Mouse (Mus musculus) lung, adult 10 weeks (tissue): ENCODE measurements around the gene Emc3. TPM values are rescaled to one million over a fixed set of nuclear protein-coding genes. Genes with fewer than 3 reads are reported as not detected.

Experiments
- polyA plus RNA-seq: library from polyadenylated mRNA; stranded (reverse); fragments of 350-450 nt; fragmentation: Illumina TruSeq; extraction: RNeasy Lipid Tissue Mini Kit (QIAGEN cat#74804); gene quantifications from one replicate; pipeline ENCODE4 v1.2.3, GENCODE M21; 2014; ENCODE audit warnings: low read depth, low replicate concordance; ENCODE audit not compliant: insufficient read depth

The Emc3 gene
- polyA plus RNA-seq = 62.9 TPM

GRCm38 (mm10) chr6:113530932-113531839 is at the start of gene Emc3, which contains the start of gene Fancd2:
Gene Emc3 (minus strand): TSS chr6:113531652.
Gene Fancd2 (plus strand): TSS chr6:113531682.

GRCm38 (mm10) chr6:113501388-113502084 is 29.9 kb downstream of the Emc3 start, which contains the start of gene Prrt3:
Gene Prrt3 (minus strand): TSS chr6:113501931.

GRCm38 (mm10) chr6:113483100-113483615 is 48.3 kb downstream of the Emc3 start, which contains the start of gene Creld1:
Gene Creld1 (plus strand): TSS chr6:113483297.

GRCm38 (mm10) chr6:113471297-113471936 is 60.0 kb downstream of the Emc3 start, which contains the start of gene Il17rc:
Gene Il17rc (plus strand): TSS chr6:113471427.

Other genes with a start within 250 kb of the Emc3 start
- not detected for gene Cpne9, start 249.3 kb downstream of the Emc3 start, polyA plus RNA-seq
- gene Brpf1, start 224.5 kb downstream of the Emc3 start, polyA plus RNA-seq = 9.6 TPM
- gene Ogg1, start 204.7 kb downstream of the Emc3 start, polyA plus RNA-seq = 11.0 TPM
- 84.4 TPM for gene Camk1, start 187.7 kb downstream of the Emc3 start, polyA plus RNA-seq
- 24.5 TPM for gene Tada3, start 153.8 kb downstream of the Emc3 start, polyA plus RNA-seq
- gene Arpc4, start 153.5 kb downstream of the Emc3 start, polyA plus RNA-seq = 168 TPM
- gene Ttll3, start 142.4 kb downstream of the Emc3 start, polyA plus RNA-seq = 6.7 TPM
- 9.6 TPM for gene Rpusd3, start 112.3 kb downstream of the Emc3 start, polyA plus RNA-seq
- gene Cidec, start 95.9 kb downstream of the Emc3 start, polyA plus RNA-seq = 63.1 TPM
- 38.2 TPM for gene Jagn1, start 89.1 kb downstream of the Emc3 start, polyA plus RNA-seq
- gene Il17re, start 73.2 kb downstream of the Emc3 start, polyA plus RNA-seq = 8.9 TPM
- 27.3 TPM for gene Il17rc, start 60.2 kb downstream of the Emc3 start, polyA plus RNA-seq
- gene Creld1, start 48.4 kb downstream of the Emc3 start, polyA plus RNA-seq = 27.6 TPM
- not detected for gene Prrt3, start 29.7 kb downstream of the Emc3 start, polyA plus RNA-seq
- gene Fancd2, start within 50 bp of the Emc3 start, polyA plus RNA-seq = 0.34 TPM
- gene Fancd2os, start 69.1 kb upstream of the Emc3 start, polyA plus RNA-seq = not detected
- gene Brk1, start 73.1 kb upstream of the Emc3 start, polyA plus RNA-seq = 208 TPM
- 16.4 TPM for gene Vhl, start 92.3 kb upstream of the Emc3 start, polyA plus RNA-seq
- 28.6 TPM for gene Irak2, start 106.8 kb upstream of the Emc3 start, polyA plus RNA-seq
- gene Tatdn2, start 165.4 kb upstream of the Emc3 start, polyA plus RNA-seq = 19.1 TPM
- gene Ghrl, start 188.2 kb upstream of the Emc3 start, polyA plus RNA-seq = 5.0 TPM
- gene Sec13, start 209.1 kb upstream of the Emc3 start, polyA plus RNA-seq = 121 TPM